Mouse (Mus musculus): ENCODE results near the gene Omt2b.
"Not testable (repeated sequence)": the region's sequence is repeated elsewhere in the genome, so short reads cannot be mapped to it uniquely, and the experiment has no call there.

Gene Omt2b

GRCm38 (mm10) chr9:78354665-78355578, 27.5 kb downstream of the Omt2b start:
- no peak for DNase-seq

GRCm38 (mm10) chr9:78355611-78356010, 28.2 kb downstream of the Omt2b start, which contains the start of gene Gsta2:
Gene Gsta2, minus strand, starts transcription at chr9:78355788.
- DNase-seq, result no peak

- DNase-seq, result peak; percentile 76
Observed at GRCm38 (mm10) chr9:78358053-78358452, 30.7 kb downstream of the Omt2b start.

GRCm38 (mm10) chr9:78359750-78360483, 32.5 kb downstream of the Omt2b start:
- DNase-seq, result no peak

GRCm38 (mm10) chr9:78360484-78360872, 33.1 kb downstream of the Omt2b start:
- no peak for DNase-seq

GRCm38 (mm10) chr9:78363374-78363773, 36.0 kb downstream of the Omt2b start:
- no peak for DNase-seq

GRCm38 (mm10) chr9:78364701-78365100, 37.3 kb downstream of the Omt2b start:
- DNase-seq, result no peak

- no peak for DNase-seq
Observed at GRCm38 (mm10) chr9:78365850-78366544, 38.6 kb downstream of the Omt2b start.

GRCm38 (mm10) chr9:78367959-78368358, 40.6 kb downstream of the Omt2b start, which contains the start of gene Dppa5a:
Gene Dppa5a, minus strand, starts transcription at chr9:78368177.
- not testable (repeated sequence) for DNase-seq

- DNase-seq, result no peak
Observed at GRCm38 (mm10) chr9:78368671-78369293, 41.4 kb downstream of the Omt2b start.

GRCm38 (mm10) chr9:78369349-78369748, 42.0 kb downstream of the Omt2b start:
- no peak for DNase-seq

- DNase-seq, result no peak
Observed at GRCm38 (mm10) chr9:78369786-78370185, 42.4 kb downstream of the Omt2b start.

GRCm38 (mm10) chr9:78371441-78371840, 44.1 kb downstream of the Omt2b start:
- DNase-seq, result no peak

- DNase-seq, result no peak
Observed at GRCm38 (mm10) chr9:78372827-78373504, 45.6 kb downstream of the Omt2b start.

- DNase-seq, result no peak
Observed at GRCm38 (mm10) chr9:78374397-78374796, 47.0 kb downstream of the Omt2b start.

GRCm38 (mm10) chr9:78374885-78375389, 47.5 kb downstream of the Omt2b start:
- DNase-seq, result no peak

- DNase-seq, result no peak
Observed at GRCm38 (mm10) chr9:78375486-78375885, 48.1 kb downstream of the Omt2b start.

GRCm38 (mm10) chr9:78377546-78377945, 50.2 kb downstream of the Omt2b start:
- no peak for DNase-seq

GRCm38 (mm10) chr9:78378113-78378785, 50.9 kb downstream of the Omt2b start, which contains the start of gene Ooep:
Gene Ooep, minus strand, starts transcription at chr9:78378725.
- peak; percentile 17 for DNase-seq
